ENCODE assay signal across 16 mouse cellular contexts in the genomic region with DNA sequence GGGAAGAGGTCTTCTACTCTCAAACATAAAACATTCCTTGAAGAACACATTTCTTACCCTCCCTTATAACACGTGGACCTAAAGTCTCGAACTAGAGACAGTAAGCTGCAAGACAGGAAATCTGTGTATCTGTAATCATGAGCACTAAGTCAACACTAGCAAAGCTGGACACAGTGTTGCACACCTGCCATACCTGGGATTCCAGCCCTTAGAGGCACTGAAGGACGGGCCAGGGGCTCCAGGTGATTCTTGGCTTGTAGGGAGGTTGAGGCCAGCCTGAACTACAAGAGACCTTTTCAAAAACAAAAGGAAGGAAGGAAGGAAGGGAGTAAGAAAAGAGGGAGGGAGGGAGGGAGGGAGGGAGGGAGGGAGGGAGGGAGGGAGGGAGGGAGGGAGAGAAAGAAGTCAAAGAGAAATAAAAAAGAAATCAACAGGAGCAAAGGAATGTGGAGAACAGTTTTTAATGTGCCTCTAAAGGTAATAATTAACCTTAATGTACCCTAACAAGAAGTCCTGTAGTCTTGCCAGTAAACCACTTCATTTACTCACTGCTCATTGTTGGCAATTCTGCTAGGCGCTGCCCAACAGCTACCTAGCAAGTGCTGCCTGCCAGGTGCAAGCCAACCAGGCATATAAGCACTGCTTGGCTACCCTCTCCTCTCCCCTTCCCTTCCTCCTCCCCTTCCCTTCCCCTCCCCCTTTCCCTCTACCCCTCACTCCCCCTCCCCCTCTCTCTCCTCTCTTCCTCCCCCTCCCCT.
DNase-seq lines count a peak whose midpoint lies in the region; ATAC-seq and TF ChIP-seq lines count a peak whose summit lies in the region.
"Had no signal": no experiment of that assay in that cellular context is flagged by ENCODE, and none has a peak within 500 bp of the region (broad histone marks: within the 10 kb centered on the region; RNA-seq: fewer than 3 reads in every experiment).

No protein-coding gene starts in this region.

- no peak for DNase-seq in liver
- DNase-seq in kidney, postnatal 10 days, result peak; percentile 60
- DNase-seq in lung, postnatal 36 days, result peak; percentile 76
- DNase-seq in left cerebral cortex, postnatal 10 days (ENCODE audit: extremely low spot score in 1 of 2, low spot score in 2 of 2), result no peak
- no peak for DNase-seq in layer of hippocampus, adult 11-12 months (ENCODE audit: low spot score)
- DNase-seq in frontal cortex, postnatal 25 days (ENCODE audit: low spot score in 2 of 2), result no peak
- DNase-seq: cerebellum, adult 18-20 months; layer of hippocampus, adult 9-11 months; right cerebral cortex, adult 18-20 months had no signal

- no peak overlapping the region for H3K9ac ChIP-seq in liver, embryonic 16.5 days (ENCODE audit: low read depth, low read length)
- no peak overlapping the region for H3K9ac ChIP-seq in intestine, postnatal 0 days (ENCODE audit: low read depth, low read length)
- H3K9ac ChIP-seq: hindbrain, embryonic 15.5 days; liver, embryonic 15.5 days; neural tube, embryonic 15.5 days had no signal

- H3K27ac ChIP-seq in liver, embryonic 16.5 days (ENCODE audit: low read length), result no peak overlapping the region
- no peak overlapping the region for H3K27ac ChIP-seq in intestine, postnatal 0 days (ENCODE audit: low read depth, low read length)
- H3K27ac ChIP-seq: hindbrain, embryonic 15.5 days; liver, embryonic 15.5 days; midbrain, embryonic 10.5 days; neural tube, embryonic 15.5 days had no signal

- no peaks in the 10 kb centered on the region for H3K36me3 ChIP-seq in liver, embryonic 16.5 days (ENCODE audit: control insufficient read depth, insufficient read depth)
- no peaks in the 10 kb centered on the region for H3K36me3 ChIP-seq in intestine, postnatal 0 days (ENCODE audit: control insufficient read depth, insufficient read depth)
- H3K36me3 ChIP-seq: hindbrain, embryonic 15.5 days; liver, embryonic 15.5 days; midbrain, embryonic 10.5 days; neural tube, embryonic 15.5 days had no signal

- H3K27me3 ChIP-seq in liver, embryonic 16.5 days (ENCODE audit: control insufficient read depth, insufficient read depth, low read depth, low read length), result no peaks in the 10 kb centered on the region
- H3K27me3 ChIP-seq in intestine, postnatal 0 days (replicated peaks; ENCODE audit: control insufficient read depth, insufficient read depth, low read length), result no peaks in the 10 kb centered on the region
- H3K27me3 ChIP-seq: hindbrain, embryonic 15.5 days; liver, embryonic 15.5 days; neural tube, embryonic 15.5 days had no signal

- intact Hi-C loops in left cerebral cortex, postnatal 10 days (cut with DNase I), result no loop called here

- 47% methylated on average over 4 of the region's 4 CpGs for WGBS in liver, embryonic 16.5 days (ENCODE audit: insufficient replicate concordance)
- 29% methylated on average over 4 of the region's 4 CpGs for WGBS in intestine, postnatal 0 days

- TF ChIP-seq CTCF in intestine, postnatal 0 days (IDR thresholded peaks at IDR 0.05; ENCODE audit: low read depth), result no peak

- no peak overlapping the region for H3K4me3 ChIP-seq in liver, embryonic 16.5 days (ENCODE audit: low read depth, low read length)
- H3K4me3 ChIP-seq in intestine, postnatal 0 days (ENCODE audit: low read depth, low read length), result no peak overlapping the region
- H3K4me3 ChIP-seq: erythroblast, embryonic 14.5 days; hindbrain, embryonic 15.5 days; liver, embryonic 15.5 days; midbrain, embryonic 10.5 days; neural tube, embryonic 15.5 days had no signal

- no peaks in the 10 kb centered on the region for H3K9me3 ChIP-seq in liver, embryonic 16.5 days (replicated peaks; ENCODE audit: control insufficient read depth, low read length)
- H3K9me3 ChIP-seq in intestine, postnatal 0 days (ENCODE audit: control insufficient read depth), result no peaks in the 10 kb centered on the region
- H3K9me3 ChIP-seq: hindbrain, embryonic 15.5 days; liver, embryonic 15.5 days; midbrain, embryonic 10.5 days; neural tube, embryonic 15.5 days had no signal

- no peak overlapping the region for H3K4me2 ChIP-seq in liver, embryonic 16.5 days (ENCODE audit: low read depth, low read length)
- H3K4me2 ChIP-seq in intestine, postnatal 0 days (replicated peaks; ENCODE audit: low read depth), result no peak overlapping the region
- H3K4me2 ChIP-seq: hindbrain, embryonic 15.5 days; liver, embryonic 15.5 days; neural tube, embryonic 15.5 days had no signal

- ATAC-seq in liver, embryonic 16.5 days (ENCODE audit: low read depth), result 0 out of 2 replicates have a peak, but pooled peaks have one; percentile 7
- ATAC-seq in intestine, postnatal 0 days, result peak; percentile 66; the same call in 1 of the 2 replicates

- H3K4me1 ChIP-seq in liver, embryonic 16.5 days (ENCODE audit: control insufficient read depth, low read depth, low read length), result no peaks in the 10 kb centered on the region
- 0 out of 2 replicates have a peak, but pooled peaks cover 6% of the 10 kb centered on the region for H3K4me1 ChIP-seq in intestine, postnatal 0 days (replicated peaks; ENCODE audit: control insufficient read depth, insufficient read depth, low read length)
- H3K4me1 ChIP-seq: hindbrain, embryonic 15.5 days; liver, embryonic 15.5 days; neural tube, embryonic 15.5 days had no signal

Comparison
In these comparisons a context has a peak if more than half of its experiments do, and no peak if none do; other contexts are left out.
1. DNase-seq: peak in kidney, postnatal 10 days (single experiment) and lung, postnatal 36 days (single experiment); none in liver (single experiment), left cerebral cortex, postnatal 10 days (0 of 2), layer of hippocampus, adult 11-12 months (single experiment) and frontal cortex, postnatal 25 days (0 of 2).